Mouse (Mus musculus) stomach, embryonic 16.5 days (tissue): ENCODE measurements around the gene C1ra. TPM values are rescaled to one million over a fixed set of nuclear protein-coding genes. Genes with fewer than 3 reads are reported as not detected.
A peak's percentile ranks its signal among the peaks of the same experiment; 100 is the strongest.
"Not testable (repeated sequence)": the region's sequence is repeated elsewhere in the genome, so short reads cannot be mapped to it uniquely, and the experiment has no call there.

Experiments
- ATAC-seq: fragments of 200-750 bp; cut with Nextera tagmentation; 2 replicates; pipeline ENCODE4 v1.8.0; 2017; ENCODE audit warnings: moderate number of reproducible peaks, moderate TSS enrichment; ENCODE audit not compliant: insufficient read depth, low FRiP score
- H3K27ac ChIP-seq: fragments of 300-500 bp; sonication (generic); 2 replicates; pipeline ENCODE4 v1.5.1; 2014; ENCODE audit warnings: low read length
- H3K27me3 ChIP-seq: fragments of 300-500 bp; sonication (generic); 2 replicates; pipeline ENCODE4 v1.6.1; 2014; ENCODE audit warnings: low read length, control low read depth, mixed read lengths; ENCODE audit not compliant: control insufficient read depth, insufficient read depth
- H3K36me3 ChIP-seq: fragments of 300-500 bp; sonication (generic); 2 replicates; pipeline ENCODE4 v1.6.1; 2014; ENCODE audit warnings: low read length; ENCODE audit not compliant: control insufficient read depth, insufficient read depth
- H3K4me1 ChIP-seq: fragments of 300-500 bp; sonication (generic); 2 replicates; pipeline ENCODE4 v1.6.1; 2014; ENCODE audit warnings: low read length, control low read depth, mixed read lengths; ENCODE audit not compliant: control insufficient read depth, insufficient read depth
- H3K4me2 ChIP-seq: fragments of 300-500 bp; sonication (generic); 2 replicates; pipeline ENCODE4 v1.6.1; 2014; ENCODE audit warnings: low read depth, low read length, mixed read lengths
- H3K4me3 ChIP-seq: fragments of 300-500 bp; sonication (generic); replicated peaks from 2 replicates; pipeline ENCODE4 v1.5.1; 2014; ENCODE audit warnings: mild to moderate bottlenecking, low read length
- H3K9ac ChIP-seq: fragments of 300-500 bp; sonication (generic); 2 replicates; pipeline ENCODE4 v1.6.1; 2014; ENCODE audit warnings: low read length
- H3K9me3 ChIP-seq: fragments of 300-500 bp; sonication (generic); replicated peaks from 2 replicates; pipeline ENCODE4 v1.6.1; 2016; ENCODE audit warnings: low read length, control low read depth; ENCODE audit not compliant: control insufficient read depth
- WGBS: fragments of 180-500 bp; shearing (Covaris S2); extraction: QIAGEN DNeasy Blood & Tissue Kit; methylation state at CpG from one replicate; pipeline ENCODE4 v1.1.7; 2014; 5-methylcytosine and 5-hydroxymethylcytosine counted together
- polyA plus RNA-seq: library from polyadenylated mRNA; unstranded; fragments of >200 nt; fragmentation: Nextera tagmentation; extraction: Ambion mirVana; gene quantifications from 2 replicates; pipeline ENCODE4 v1.2.1, GENCODE M21; 2015

The C1ra gene
- polyA plus RNA-seq, 1 experiment from 2014 or later: 9.4 TPM

DNA sequence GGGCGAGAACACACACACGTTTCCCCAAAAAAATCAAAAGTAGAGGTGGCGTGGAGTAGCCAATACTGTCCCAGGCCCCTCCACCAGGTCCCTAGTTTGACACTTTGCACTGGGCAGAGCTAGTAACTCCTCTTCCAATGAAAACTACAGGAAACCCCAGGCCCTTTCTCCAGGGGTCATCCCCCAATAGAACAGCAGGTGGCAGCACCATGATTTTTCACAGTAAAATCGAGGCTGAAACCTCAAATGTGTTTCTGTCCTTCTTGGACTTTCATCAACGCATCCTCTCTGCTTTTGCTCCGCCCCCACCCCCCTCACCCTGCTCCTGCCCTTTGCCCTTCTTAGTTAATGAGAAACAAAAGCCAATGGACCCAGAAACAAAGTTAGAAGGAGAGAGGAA lies 30.6 kb upstream of the C1ra start:
- H3K9me3 ChIP-seq: no peaks in the 10 kb centered on the region
- WGBS: 35% methylated on average over 6 of the region's 6 CpGs
- no peak overlapping the region for H3K27ac ChIP-seq
- ATAC-seq: no peak
- H3K36me3 ChIP-seq: no peaks in the 10 kb centered on the region
- H3K4me2 ChIP-seq: no peak overlapping the region
- no peak overlapping the region for H3K9ac ChIP-seq
- H3K4me1 ChIP-seq: peaks cover 8% of the 10 kb centered on the region; the same call in 1 of the 2 replicates
- H3K27me3 ChIP-seq: no peaks in the 10 kb centered on the region
- H3K4me3 ChIP-seq: no peak overlapping the region

DNA sequence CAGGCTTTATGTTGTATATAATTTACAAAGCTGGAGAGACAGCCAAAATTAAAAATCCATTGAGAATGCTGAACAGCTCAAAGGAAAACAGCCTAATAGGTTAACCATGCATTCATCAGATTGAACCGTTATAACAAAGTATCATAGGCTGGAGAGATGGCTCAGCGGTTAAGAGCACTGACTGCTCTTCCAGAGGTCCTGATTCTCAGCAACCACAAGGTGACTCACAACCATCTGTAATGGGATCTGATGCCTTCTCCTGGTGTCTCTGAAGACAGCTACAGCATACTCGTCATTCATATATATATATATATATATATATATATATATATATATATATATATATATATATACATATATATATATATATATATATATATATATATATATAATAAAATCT lies 28.4 kb upstream of the C1ra start:
- H3K9me3 ChIP-seq, H3K4me2 ChIP-seq, H3K9ac ChIP-seq, H3K36me3 ChIP-seq, H3K27ac ChIP-seq, H3K27me3 ChIP-seq, ATAC-seq, H3K4me1 ChIP-seq, H3K4me3 ChIP-seq: not testable (repeated sequence)
- WGBS: 82% methylated on average over 3 of the region's 3 CpGs

DNA sequence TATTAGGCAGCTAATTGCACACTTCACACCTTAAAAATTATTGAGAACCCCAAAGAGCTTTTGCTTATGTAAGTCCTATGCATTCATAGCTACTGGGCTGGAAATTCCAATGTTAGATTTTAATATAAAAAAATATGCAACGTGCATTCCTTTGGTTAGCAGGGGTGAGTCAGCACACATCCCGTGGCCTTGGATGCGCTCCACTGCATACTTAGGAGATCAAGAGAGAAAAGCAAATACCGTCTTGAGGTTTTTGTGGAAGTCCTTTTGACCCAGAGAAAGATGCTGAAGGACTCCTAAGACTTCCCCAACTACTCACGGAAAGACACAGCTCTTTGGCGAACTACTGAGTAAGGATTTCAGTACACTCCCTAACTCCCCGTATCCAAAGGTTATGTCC lies 27.4 kb upstream of the C1ra start:
- H3K36me3 ChIP-seq: no peaks in the 10 kb centered on the region
- no peak overlapping the region for H3K27ac ChIP-seq
- WGBS: 71% methylated on average over 7 of the region's 7 CpGs
- H3K4me2 ChIP-seq: no peak overlapping the region
- no peaks in the 10 kb centered on the region for H3K27me3 ChIP-seq
- no peak overlapping the region for H3K9ac ChIP-seq
- no peaks in the 10 kb centered on the region for H3K9me3 ChIP-seq
- H3K4me1 ChIP-seq: no peaks in the 10 kb centered on the region
- no peak overlapping the region for H3K4me3 ChIP-seq
- ATAC-seq: no peak

DNA sequence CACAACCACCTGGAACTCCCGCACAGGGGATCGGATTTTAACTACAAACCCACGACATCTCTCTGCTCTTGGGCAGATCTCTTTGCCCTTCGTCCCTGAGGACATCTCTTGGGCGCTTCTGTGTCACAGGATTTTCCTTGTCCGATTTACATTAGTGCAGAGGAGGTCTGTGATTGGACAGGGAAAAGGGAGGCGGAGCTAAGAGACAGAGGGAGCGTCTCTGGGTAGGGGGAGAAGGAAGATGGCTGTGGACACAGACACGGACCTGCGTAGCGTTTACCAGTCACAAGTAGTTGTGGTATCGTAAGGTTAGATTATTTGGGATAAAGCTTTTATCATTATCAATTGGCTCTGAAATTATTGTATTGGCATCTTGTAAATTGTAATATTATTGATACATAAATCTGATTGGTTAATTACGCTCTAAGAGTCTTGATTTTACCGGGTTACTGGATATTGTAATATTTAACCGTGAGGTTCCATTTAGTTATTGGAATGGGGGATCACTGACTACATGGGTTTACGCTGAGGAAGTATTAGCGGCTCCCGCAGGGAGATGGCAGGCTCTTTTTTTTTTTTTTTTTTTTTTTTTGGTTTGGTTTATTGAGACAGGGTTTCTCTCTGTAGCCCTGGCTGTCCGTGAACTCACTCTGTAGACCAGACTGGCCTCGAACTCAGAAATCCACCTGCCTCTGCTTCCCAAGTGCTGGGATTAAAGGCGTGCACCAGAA lies 26.6 kb upstream of the C1ra start:
- Histone ChIP-seq H3K27me3 (no peaks in the 10 kb centered on the region), H3K9ac (no peak overlapping the region), H3K9me3 (no peaks in the 10 kb centered on the region), H3K4me1 (no peaks in the 10 kb centered on the region), H3K36me3 (no peaks in the 10 kb centered on the region), H3K4me3 (peak overlapping the region; percentile 10; the same call in 1 of the 2 replicates), H3K27ac (no peak overlapping the region), H3K4me2 (peak overlapping the region; percentile 39)
- no peak for ATAC-seq
- 35% methylated on average over 21 of the region's 21 CpGs for WGBS

DNA sequence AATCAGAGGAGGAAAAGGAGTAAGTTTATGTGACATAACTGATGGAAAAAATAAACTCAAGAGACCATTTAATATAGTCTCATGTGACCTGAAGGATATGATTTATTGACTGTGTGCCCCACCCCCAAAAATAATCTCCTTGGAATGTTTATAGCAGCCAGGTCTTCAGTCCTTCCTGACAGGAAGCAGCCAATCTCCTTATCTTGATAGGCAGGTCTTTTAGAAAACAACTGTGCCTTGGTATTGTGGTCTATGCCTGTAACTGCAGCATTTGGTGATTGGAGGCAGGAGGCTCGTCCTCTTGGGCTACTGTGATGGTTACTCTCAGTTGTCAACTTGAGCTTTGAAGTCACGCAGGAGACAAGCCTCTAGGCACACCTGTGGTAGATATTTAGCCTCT lies 24.7 kb upstream of the C1ra start:
- no peak overlapping the region for H3K4me3 ChIP-seq
- no peaks in the 10 kb centered on the region for H3K4me1 ChIP-seq
- H3K27me3 ChIP-seq: no peaks in the 10 kb centered on the region
- H3K9ac ChIP-seq: no peak overlapping the region
- H3K27ac ChIP-seq: no peak overlapping the region
- H3K36me3 ChIP-seq: no peaks in the 10 kb centered on the region
- no peaks in the 10 kb centered on the region for H3K9me3 ChIP-seq
- WGBS: 44% methylated on average over 2 of the region's 2 CpGs
- no peak for ATAC-seq
- H3K4me2 ChIP-seq: no peak overlapping the region

DNA sequence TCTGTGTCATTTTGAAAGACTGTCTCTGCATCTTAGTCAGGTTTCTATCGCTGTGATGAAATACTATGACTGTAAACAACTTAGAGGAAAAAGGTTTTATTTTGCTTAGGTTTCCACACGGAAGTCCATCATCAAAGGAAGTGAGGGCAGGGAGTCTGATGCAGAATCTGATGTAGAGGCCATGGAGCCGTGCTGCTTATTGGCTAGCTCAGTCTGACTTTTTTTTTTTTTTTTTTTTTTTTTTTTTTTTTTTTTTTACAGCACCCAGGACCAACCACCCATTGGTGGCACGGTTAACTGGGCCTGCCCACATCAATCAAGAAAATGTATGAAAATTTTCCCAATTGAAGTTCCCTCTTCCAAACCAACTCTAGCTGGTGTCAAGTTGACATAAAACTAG lies 23.3 kb upstream of the C1ra start:
- Histone ChIP-seq H3K9me3 (no peaks in the 10 kb centered on the region), H3K4me3 (no peak overlapping the region), H3K9ac (no peak overlapping the region), H3K27ac (no peak overlapping the region), H3K36me3 (no peaks in the 10 kb centered on the region), H3K4me1 (0 out of 2 replicates have a peak, but pooled peaks cover 3% of the 10 kb centered on the region), H3K4me2 (no peak overlapping the region), H3K27me3 (no peaks in the 10 kb centered on the region)
- WGBS: 76% methylated on average over 4 of the region's 4 CpGs
- no peak for ATAC-seq

DNA sequence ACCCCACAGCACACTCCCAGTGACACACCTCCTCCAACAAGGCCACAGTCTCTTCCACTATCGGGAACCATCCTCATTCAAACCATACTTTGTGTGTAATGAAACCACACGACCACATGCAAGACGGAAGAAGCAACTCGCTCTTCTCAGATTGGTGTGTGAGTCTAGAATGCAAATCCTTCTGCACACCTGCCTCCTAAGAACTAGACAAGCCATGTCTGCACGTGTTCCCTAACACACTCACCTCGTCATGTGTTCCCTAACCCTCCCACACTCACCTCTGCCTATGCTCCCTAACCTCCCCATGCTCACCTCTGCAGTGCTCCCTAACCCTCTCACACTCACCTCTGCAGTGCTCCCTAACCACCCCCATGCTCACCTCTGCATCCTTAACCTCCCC lies 20.8 kb upstream of the C1ra start:
- H3K4me2 ChIP-seq: no peak overlapping the region
- no peak for ATAC-seq
- 77% methylated on average over 6 of the region's 6 CpGs for WGBS
- no peak overlapping the region for H3K9ac ChIP-seq
- no peak overlapping the region for H3K4me3 ChIP-seq
- 0 out of 2 replicates have a peak, but pooled peaks cover 3% of the 10 kb centered on the region for H3K4me1 ChIP-seq
- H3K9me3 ChIP-seq: no peaks in the 10 kb centered on the region
- no peak overlapping the region for H3K27ac ChIP-seq
- H3K27me3 ChIP-seq: no peaks in the 10 kb centered on the region
- H3K36me3 ChIP-seq: no peaks in the 10 kb centered on the region

DNA sequence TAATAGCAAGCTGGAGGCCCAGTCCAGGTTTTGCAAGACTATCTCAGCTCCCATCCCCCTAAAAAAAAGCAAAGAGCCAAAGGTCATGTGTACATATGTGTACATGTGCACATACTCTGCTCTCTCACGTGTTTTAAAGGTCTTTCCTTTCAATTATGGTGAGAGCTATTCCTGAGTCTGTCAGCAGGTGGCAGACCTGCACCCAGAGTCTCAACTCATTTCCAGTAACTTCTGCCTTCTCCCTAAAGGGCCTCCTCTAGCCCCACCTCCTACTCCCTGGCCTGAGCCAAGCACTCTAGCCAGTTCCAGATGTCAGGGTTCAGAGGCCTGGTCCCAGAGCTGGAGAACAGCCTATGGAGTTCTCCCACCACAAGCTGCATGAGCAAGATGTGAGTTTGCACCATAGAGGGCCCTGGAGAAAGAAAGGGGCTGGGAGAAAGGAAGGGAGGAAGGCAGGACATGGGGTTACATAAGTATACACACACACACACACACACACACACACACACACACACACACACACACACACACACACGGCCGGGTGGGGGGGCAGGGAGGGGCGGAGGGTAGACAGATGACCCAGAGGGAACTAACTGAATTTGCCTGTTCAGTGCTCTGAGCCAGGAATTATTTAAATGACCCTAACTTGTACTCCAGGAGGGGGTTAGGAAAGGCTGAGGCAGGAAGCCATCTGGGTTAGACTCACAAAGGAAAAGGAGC lies 19.2 kb upstream of the C1ra start, which contains the start of gene C1rl:
Gene C1rl, plus strand, starts transcription at position 272 of the 720 bp plus-strand sequence.
- Histone ChIP-seq H3K4me1 (0 out of 2 replicates have a peak, but pooled peaks cover 3% of the 10 kb centered on the region), H3K4me2 (no peak within 1 kb of the TSS), H3K9me3 (no peaks in the 10 kb centered on the region), H3K27me3 (no peaks in the 10 kb centered on the region), H3K4me3 (no peak within 1 kb of the TSS), H3K27ac (peak within 1 kb of the TSS; percentile 31; the same call in 1 of the 2 replicates), H3K36me3 (no peaks in the 10 kb centered on the region), H3K9ac (no peak within 1 kb of the TSS; the same call in 1 of the 2 replicates)
- peak; percentile 93 for ATAC-seq
- 13% methylated on average over 4 of the region's 4 CpGs for WGBS

DNA sequence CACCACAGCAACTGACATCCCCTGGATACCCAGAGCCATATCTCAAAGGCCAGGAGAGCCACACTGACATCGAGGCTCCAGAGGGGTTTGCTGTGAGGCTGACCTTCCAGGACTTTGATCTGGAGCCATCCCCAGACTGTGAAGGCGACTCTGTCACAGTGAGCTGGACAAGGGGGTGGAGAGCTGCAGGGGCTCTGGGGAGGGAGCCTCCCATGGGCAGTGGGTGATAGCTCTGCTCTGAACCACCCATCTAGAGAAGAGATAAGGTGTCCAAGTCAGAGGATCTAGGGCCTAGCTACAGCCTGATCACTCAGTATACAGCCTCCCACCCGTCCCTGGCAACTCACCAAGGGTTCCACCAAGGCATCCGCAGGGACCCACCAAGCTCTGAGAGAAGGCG lies 18.3 kb upstream of the C1ra start:
- Histone ChIP-seq H3K4me1 (0 out of 2 replicates have a peak, but pooled peaks cover 3% of the 10 kb centered on the region), H3K9ac (no peak overlapping the region), H3K36me3 (no peaks in the 10 kb centered on the region), H3K4me2 (no peak overlapping the region), H3K27me3 (no peaks in the 10 kb centered on the region), H3K4me3 (no peak overlapping the region), H3K9me3 (no peaks in the 10 kb centered on the region), H3K27ac (no peak overlapping the region)
- WGBS: 77% methylated on average over 5 of the region's 5 CpGs
- no peak for ATAC-seq
